Comparison of ENCODE assay signal across 9 mouse cellular contexts in the genomic region with DNA sequence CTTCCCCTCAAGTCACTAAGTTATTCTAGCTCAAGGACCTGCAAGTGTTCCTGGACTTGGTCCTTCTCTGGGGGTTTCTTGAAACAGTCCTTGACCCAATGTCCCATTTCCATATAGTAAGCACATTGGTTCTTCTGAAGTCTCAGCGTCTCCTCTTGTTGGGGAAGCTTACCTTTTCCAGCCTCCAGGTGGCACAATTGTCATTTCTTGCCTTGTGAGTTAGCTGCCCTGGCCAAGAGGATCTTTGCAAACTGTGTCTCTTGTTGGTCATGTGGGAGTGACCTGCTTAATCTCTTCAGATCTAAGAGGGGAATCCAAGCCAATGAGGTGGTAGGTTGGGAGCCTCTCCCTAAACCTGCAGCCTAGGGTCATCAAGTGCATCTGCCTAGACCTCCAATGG. TPM values are rescaled to one million over a fixed set of nuclear protein-coding genes. Genes with fewer than 3 reads are reported as not detected.
DNase-seq lines count a peak whose midpoint lies in the region; ATAC-seq and TF ChIP-seq lines count a peak whose summit lies in the region.
"Had no signal": no experiment of that assay in that cellular context is flagged by ENCODE, and none has a peak within 500 bp of the region (broad histone marks: within the 10 kb centered on the region; RNA-seq: fewer than 3 reads in every experiment).

No protein-coding gene starts in this region.

- H3K27ac ChIP-seq in embryonic facial prominence, embryonic 11.5 days (replicated peaks; ENCODE audit: low read depth, low read length) = no peak overlapping the region
- no peak overlapping the region for H3K27ac ChIP-seq in embryonic facial prominence, embryonic 10.5 days (replicated peaks)
- H3K27ac ChIP-seq in midbrain, postnatal 0 days (ENCODE audit: low read depth, low read length) = no peak overlapping the region
- no peak overlapping the region for H3K27ac ChIP-seq in midbrain, embryonic 10.5 days (replicated peaks)

- H3K4me2 ChIP-seq in embryonic facial prominence, embryonic 11.5 days (ENCODE audit: low read depth, low read length) = no peak overlapping the region
- H3K4me2 ChIP-seq in midbrain, postnatal 0 days (ENCODE audit: low read depth, low read length, poor library complexity, severe bottlenecking) = no peak overlapping the region

- no peak overlapping the region for H3K9ac ChIP-seq in embryonic facial prominence, embryonic 11.5 days (replicated peaks; ENCODE audit: low read length)
- H3K9ac ChIP-seq in midbrain, postnatal 0 days (replicated peaks; ENCODE audit: low read length, poor library complexity, severe bottlenecking) = no peak overlapping the region

- DNase-seq in embryonic facial prominence, embryonic 11.5 days (ENCODE audit: low spot score) = peak; percentile 39
- no peak for DNase-seq in embryonic facial prominence, embryonic 10.5 days (ENCODE audit: low spot score)
- no peak for DNase-seq in midbrain, postnatal 0 days (ENCODE audit: low spot score)
- no peak for DNase-seq in midbrain, embryonic 10.5 days (ENCODE audit: low spot score)
- peak; percentile 56 for DNase-seq in splenic B cell, adult 2 months (ENCODE audit: low read depth, low spot score)
- no peak for DNase-seq in layer of hippocampus, adult 9-10 months (ENCODE audit: low spot score)
- DNase-seq in cerebellum, adult 11 months = no peak

- no peak overlapping the region for H3K4me3 ChIP-seq in embryonic facial prominence, embryonic 11.5 days (ENCODE audit: low read depth, low read length)
- no peak overlapping the region for H3K4me3 ChIP-seq in embryonic facial prominence, embryonic 10.5 days
- H3K4me3 ChIP-seq in midbrain, postnatal 0 days (ENCODE audit: low read depth, low read length) = no peak overlapping the region
- H3K4me3 ChIP-seq in midbrain, embryonic 10.5 days = no peak overlapping the region

- no peaks in the 10 kb centered on the region for H3K36me3 ChIP-seq in embryonic facial prominence, embryonic 11.5 days (replicated peaks; ENCODE audit: control insufficient read depth, insufficient read depth, low read depth, low read length)
- H3K36me3 ChIP-seq in embryonic facial prominence, embryonic 10.5 days (replicated peaks) = no peaks in the 10 kb centered on the region
- no peaks in the 10 kb centered on the region for H3K36me3 ChIP-seq in midbrain, postnatal 0 days (ENCODE audit: insufficient read depth, low read length)
- H3K36me3 ChIP-seq in midbrain, embryonic 10.5 days = no peaks in the 10 kb centered on the region
- H3K36me3 ChIP-seq in splenic B cell, adult 2 months (ENCODE audit: control insufficient read depth, insufficient read depth, low read length, poor library complexity, severe bottlenecking) = no peaks in the 10 kb centered on the region

- 14% methylated on average over 1 of the region's 1 CpGs for WGBS in embryonic facial prominence, embryonic 11.5 days
- WGBS in embryonic facial prominence, embryonic 10.5 days = 16% methylated on average over 1 of the region's 1 CpGs
- WGBS in midbrain, postnatal 0 days = 18% methylated on average over 1 of the region's 1 CpGs
- WGBS in midbrain, embryonic 10.5 days = 18% methylated on average over 1 of the region's 1 CpGs

- H3K9me3 ChIP-seq in embryonic facial prominence, embryonic 11.5 days (replicated peaks; ENCODE audit: control insufficient read depth, low read length) = no peaks in the 10 kb centered on the region
- peaks cover 3% of the 10 kb centered on the region; the same call in 1 of the 2 replicates for H3K9me3 ChIP-seq in embryonic facial prominence, embryonic 10.5 days
- H3K9me3 ChIP-seq in midbrain, postnatal 0 days (ENCODE audit: low read length) = peaks cover 10% of the 10 kb centered on the region; the same call in 1 of the 2 replicates
- H3K9me3 ChIP-seq in midbrain, embryonic 10.5 days (replicated peaks) = 0 out of 2 replicates have a peak, but pooled peaks cover 4% of the 10 kb centered on the region

- peak; percentile 32 for TF ChIP-seq CTCF in midbrain, postnatal 0 days (IDR thresholded peaks at IDR 0.05)

- no peaks in the 10 kb centered on the region for H3K27me3 ChIP-seq in embryonic facial prominence, embryonic 11.5 days (ENCODE audit: control insufficient read depth, insufficient read depth, low read length)
- H3K27me3 ChIP-seq in embryonic facial prominence, embryonic 10.5 days (replicated peaks; ENCODE audit: low read depth, poor library complexity, severe bottlenecking) = no peaks in the 10 kb centered on the region
- H3K27me3 ChIP-seq in midbrain, postnatal 0 days (ENCODE audit: insufficient read depth, low read length) = no peaks in the 10 kb centered on the region
- H3K27me3 ChIP-seq in midbrain, embryonic 10.5 days (ENCODE audit: low read depth, poor library complexity, severe bottlenecking) = no peaks in the 10 kb centered on the region
- no peaks in the 10 kb centered on the region for H3K27me3 ChIP-seq in splenic B cell, adult 2 months (ENCODE audit: control insufficient read depth, insufficient read depth, low read length, poor library complexity, severe bottlenecking)

- H3K4me1 ChIP-seq in embryonic facial prominence, embryonic 11.5 days (ENCODE audit: control insufficient read depth, insufficient read depth, low read length) = no peaks in the 10 kb centered on the region
- H3K4me1 ChIP-seq in embryonic facial prominence, embryonic 10.5 days = no peaks in the 10 kb centered on the region
- H3K4me1 ChIP-seq in midbrain, postnatal 0 days (ENCODE audit: insufficient read depth, low read length) = no peaks in the 10 kb centered on the region
- no peaks in the 10 kb centered on the region for H3K4me1 ChIP-seq in midbrain, embryonic 10.5 days

- ATAC-seq in embryonic facial prominence, embryonic 11.5 days (replicated peaks; ENCODE audit: insufficient number of reproducible peaks, low FRiP score, low TSS enrichment, low read depth) = no peak
- no peak for ATAC-seq in midbrain, postnatal 0 days (ENCODE audit: low FRiP score)
- peak; percentile 90 for ATAC-seq in granulocyte monocyte progenitor cell, adult 5-6 weeks (replicated peaks; ENCODE audit: poor library complexity, severe bottlenecking)
- ATAC-seq: midbrain, embryonic 16.5 days had no signal

RNA-seq across cellular contexts. Expression of gene Zfp235, which starts 19.3 kb away (rescaled TPM):
- polyA plus RNA-seq in embryonic facial prominence, embryonic 11.5 days (2014; fragmentation: Nextera tagmentation; extraction: Ambion mirVana) = 16.7 and 17.3 TPM in 2 replicates
- 15.3 and 15.7 TPM in 2 replicates for polyA plus RNA-seq in embryonic facial prominence, embryonic 10.5 days (2016; fragmentation: Nextera tagmentation; extraction: Ambion mirVana)
- 28.0 and 29.9 TPM in 2 replicates for total RNA-seq in midbrain, postnatal 0 days (2014; rRNA removed)
- 20.4 and 22.8 TPM in 2 replicates for polyA plus RNA-seq in midbrain, postnatal 0 days (2015; fragmentation: Nextera tagmentation; extraction: Ambion mirVana)
- 14.0 and 14.9 TPM in 2 replicates for polyA plus RNA-seq in midbrain, embryonic 10.5 days (2016; fragmentation: Nextera tagmentation; extraction: Ambion mirVana)
- total RNA-seq in granulocyte monocyte progenitor cell, adult 5-6 weeks (2014; fragmentation: Nextera tagmentation) = 8.6 and 10.4 TPM in 2 replicates
- total RNA-seq in granulocyte monocyte progenitor cell, adult 5-6 weeks (2017) = 8.9 and 9.6 TPM in 2 replicates

RNA-seq across cellular contexts. Expression of gene Zfp114, which starts 21.6 kb away (rescaled TPM):
- 3.7 TPM in 2 replicates for polyA plus RNA-seq in embryonic facial prominence, embryonic 11.5 days (2014; fragmentation: Nextera tagmentation; extraction: Ambion mirVana)
- polyA plus RNA-seq in embryonic facial prominence, embryonic 10.5 days (2016; fragmentation: Nextera tagmentation; extraction: Ambion mirVana) = 4.8 and 5.2 TPM in 2 replicates
- 4.1 and 5.3 TPM in 2 replicates for total RNA-seq in midbrain, postnatal 0 days (2014; rRNA removed)
- 2.1 and 2.4 TPM in 2 replicates for polyA plus RNA-seq in midbrain, postnatal 0 days (2015; fragmentation: Nextera tagmentation; extraction: Ambion mirVana)
- polyA plus RNA-seq in midbrain, embryonic 10.5 days (2016; fragmentation: Nextera tagmentation; extraction: Ambion mirVana) = 5.2 and 5.4 TPM in 2 replicates
- total RNA-seq in granulocyte monocyte progenitor cell, adult 5-6 weeks (2014; fragmentation: Nextera tagmentation) = 0.62 and 2.0 TPM in 2 replicates
- 2.4 and 3.5 TPM in 2 replicates for total RNA-seq in granulocyte monocyte progenitor cell, adult 5-6 weeks (2017)

RNA-seq across cellular contexts. Expression of gene Zfp112, which starts 41.2 kb away (rescaled TPM):
- 4.3 and 4.4 TPM in 2 replicates for polyA plus RNA-seq in embryonic facial prominence, embryonic 11.5 days (2014; fragmentation: Nextera tagmentation; extraction: Ambion mirVana)
- polyA plus RNA-seq in embryonic facial prominence, embryonic 10.5 days (2016; fragmentation: Nextera tagmentation; extraction: Ambion mirVana) = 3.2 and 4.7 TPM in 2 replicates
- 6.9 and 10.0 TPM in 2 replicates for total RNA-seq in midbrain, postnatal 0 days (2014; rRNA removed)
- polyA plus RNA-seq in midbrain, postnatal 0 days (2015; fragmentation: Nextera tagmentation; extraction: Ambion mirVana) = 4.2 and 4.3 TPM in 2 replicates
- polyA plus RNA-seq in midbrain, embryonic 10.5 days (2016; fragmentation: Nextera tagmentation; extraction: Ambion mirVana) = 3.9 and 6.1 TPM in 2 replicates
- total RNA-seq in granulocyte monocyte progenitor cell, adult 5-6 weeks (2014; fragmentation: Nextera tagmentation) = 1.1 and 1.9 TPM in 2 replicates
- 0.22 and 0.57 TPM in 2 replicates for total RNA-seq in granulocyte monocyte progenitor cell, adult 5-6 weeks (2017)

RNA-seq across cellular contexts. Expression of gene Zfp111, which starts 58.0 kb away (rescaled TPM):
- polyA plus RNA-seq in embryonic facial prominence, embryonic 11.5 days (2014; fragmentation: Nextera tagmentation; extraction: Ambion mirVana) = 12.2 and 13.8 TPM in 2 replicates
- 10.7 and 11.1 TPM in 2 replicates for polyA plus RNA-seq in embryonic facial prominence, embryonic 10.5 days (2016; fragmentation: Nextera tagmentation; extraction: Ambion mirVana)
- total RNA-seq in midbrain, postnatal 0 days (2014; rRNA removed) = 6.2 and 6.7 TPM in 2 replicates
- polyA plus RNA-seq in midbrain, postnatal 0 days (2015; fragmentation: Nextera tagmentation; extraction: Ambion mirVana) = 2.5 and 2.6 TPM in 2 replicates
- 10.7 and 10.9 TPM in 2 replicates for polyA plus RNA-seq in midbrain, embryonic 10.5 days (2016; fragmentation: Nextera tagmentation; extraction: Ambion mirVana)
- total RNA-seq in granulocyte monocyte progenitor cell, adult 5-6 weeks (2014; fragmentation: Nextera tagmentation) = 18.1 and 19.8 TPM in 2 replicates
- total RNA-seq in granulocyte monocyte progenitor cell, adult 5-6 weeks (2017) = 18.8 and 21.2 TPM in 2 replicates

Comparison
In these comparisons a context has a peak if more than half of its experiments do, and no peak if none do; other contexts are left out.
1. DNase-seq: peak in embryonic facial prominence, embryonic 11.5 days (single experiment) and splenic B cell, adult 2 months (single experiment); none in embryonic facial prominence, embryonic 10.5 days (single experiment), midbrain, postnatal 0 days (single experiment), midbrain, embryonic 10.5 days (single experiment), layer of hippocampus, adult 9-10 months (single experiment) and cerebellum, adult 11 months (single experiment).